ENCODE assay signal across 16 mouse cellular contexts in genomic region chr12:105983499-105983898, GRCm38 (mm10). TPM values are rescaled to one million over a fixed set of nuclear protein-coding genes. Genes with fewer than 3 reads are reported as not detected.
A peak's percentile ranks its signal among the peaks of the same experiment; 100 is the strongest.
DNase-seq lines count a peak whose midpoint lies in the region; ATAC-seq and TF ChIP-seq lines count a peak whose summit lies in the region.
"Had no signal": no experiment of that assay in that cellular context is flagged by ENCODE, and none has a peak within 500 bp of the region (broad histone marks: within the 10 kb centered on the region; RNA-seq: fewer than 3 reads in every experiment).

No protein-coding gene starts in this region.

- no peak overlapping the region for H3K9ac ChIP-seq in heart, postnatal 0 days (replicated peaks; ENCODE audit: low read depth, low read length)
- no peak overlapping the region for H3K9ac ChIP-seq in heart, embryonic 12.5 days
- no peak overlapping the region for H3K9ac ChIP-seq in lung, embryonic 14.5 days
- H3K9ac ChIP-seq: forebrain, embryonic 13.5 days; limb, embryonic 15.5 days; midbrain, embryonic 12.5 days; stomach, embryonic 15.5 days had no signal

- no peak overlapping the region for H3K4me3 ChIP-seq in heart, postnatal 0 days (ENCODE audit: low read depth, low read length)
- H3K4me3 ChIP-seq in heart, embryonic 12.5 days, result no peak overlapping the region
- no peak overlapping the region for H3K4me3 ChIP-seq in lung, embryonic 14.5 days (ENCODE audit: low read depth, low read length)
- H3K4me3 ChIP-seq: forebrain, embryonic 13.5 days; limb, embryonic 15.5 days; midbrain, embryonic 12.5 days; stomach, embryonic 15.5 days had no signal

- no peak for TF ChIP-seq POLR2A in brain, embryonic 14.5 days (IDR thresholded peaks at IDR 0.05; ENCODE audit: borderline replicate concordance, extremely low read depth, insufficient read depth, insufficient read length, poor library complexity, severe bottlenecking)

- H3K27ac ChIP-seq in heart, postnatal 0 days (ENCODE audit: low read depth), result no peak overlapping the region
- no peak overlapping the region for H3K27ac ChIP-seq in heart, embryonic 12.5 days (ENCODE audit: poor library complexity, severe bottlenecking)
- H3K27ac ChIP-seq in lung, embryonic 14.5 days (ENCODE audit: low read depth), result no peak overlapping the region
- H3K27ac ChIP-seq: forebrain, embryonic 13.5 days; limb, embryonic 15.5 days; midbrain, embryonic 12.5 days; stomach, embryonic 15.5 days had no signal

- no peak for DNase-seq in heart, postnatal 0 days (ENCODE audit: low spot score)
- no peak for DNase-seq in lung, embryonic 14.5 days
- DNase-seq in lung, postnatal 14 days, result no peak
- peak; percentile 40 for DNase-seq in ES-CJ7 (ENCODE audit: low read depth, low spot score)
- DNase-seq in brain, embryonic 14.5 days (ENCODE audit: low read depth), result no peak
- no peak for DNase-seq in spleen, adult 18-20 months
- no peak for DNase-seq in frontal cortex, adult 2 months (ENCODE audit: extremely low spot score in 1 of 2, low spot score in 1 of 2)
- DNase-seq: cerebellum, adult 18-20 months; kidney, adult 18-20 months; lung, postnatal 4 days had no signal

- no peaks in the 10 kb centered on the region for H3K36me3 ChIP-seq in heart, postnatal 0 days (replicated peaks; ENCODE audit: control insufficient read depth, insufficient read depth, low read length)
- no peaks in the 10 kb centered on the region for H3K36me3 ChIP-seq in heart, embryonic 12.5 days
- H3K36me3 ChIP-seq in lung, embryonic 14.5 days (ENCODE audit: insufficient read depth), result no peaks in the 10 kb centered on the region
- H3K36me3 ChIP-seq: limb, embryonic 15.5 days; midbrain, embryonic 12.5 days; stomach, embryonic 15.5 days had no signal

- no peaks in the 10 kb centered on the region for H3K4me1 ChIP-seq in heart, postnatal 0 days (ENCODE audit: control insufficient read depth, insufficient read depth)
- 0 out of 2 replicates have a peak, but pooled peaks cover 10% of the 10 kb centered on the region for H3K4me1 ChIP-seq in heart, embryonic 12.5 days (replicated peaks)
- H3K4me1 ChIP-seq in lung, embryonic 14.5 days (ENCODE audit: insufficient read depth), result no peaks in the 10 kb centered on the region
- H3K4me1 ChIP-seq: limb, embryonic 15.5 days; midbrain, embryonic 12.5 days; stomach, embryonic 15.5 days had no signal

- TF ChIP-seq EP300 in heart, postnatal 0 days (IDR thresholded peaks at IDR 0.05; ENCODE audit: low read depth), result no peak

- H3K27me3 ChIP-seq in heart, postnatal 0 days (ENCODE audit: control insufficient read depth, insufficient read depth, low read length), result no peaks in the 10 kb centered on the region
- H3K27me3 ChIP-seq in heart, embryonic 12.5 days (replicated peaks), result no peaks in the 10 kb centered on the region
- no peaks in the 10 kb centered on the region for H3K27me3 ChIP-seq in lung, embryonic 14.5 days (ENCODE audit: insufficient read depth, low read length)
- H3K27me3 ChIP-seq: forebrain, embryonic 13.5 days; limb, embryonic 15.5 days; midbrain, embryonic 12.5 days; stomach, embryonic 15.5 days had no signal

- TF ChIP-seq CTCF in heart, postnatal 0 days (IDR thresholded peaks at IDR 0.05; ENCODE audit: low read depth), result peak; percentile 14
- peak; percentile 54 for TF ChIP-seq CTCF in lung, embryonic 14.5 days (IDR thresholded peaks at IDR 0.05; ENCODE audit: low read depth)
- TF ChIP-seq CTCF in brain, embryonic 14.5 days (IDR thresholded peaks at IDR 0.05; ENCODE audit: borderline replicate concordance, extremely low read depth, insufficient read depth, insufficient read length), result peak; percentile 48; the same call in 1 of the 2 replicates

- ATAC-seq in heart, postnatal 0 days (ENCODE audit: insufficient read depth, low read depth), result no peak
- no peak for ATAC-seq in heart, embryonic 12.5 days (ENCODE audit: insufficient number of reproducible peaks, low FRiP score)
- no peak for ATAC-seq in lung, embryonic 14.5 days (ENCODE audit: insufficient read depth)
- ATAC-seq: forebrain, embryonic 13.5 days had no signal

- H3K9me3 ChIP-seq in heart, postnatal 0 days (replicated peaks; ENCODE audit: control insufficient read depth, low read length), result peaks cover 6% of the 10 kb centered on the region; the same call in 1 of the 2 replicates
- peaks cover 5% of the 10 kb centered on the region for H3K9me3 ChIP-seq in heart, embryonic 12.5 days (replicated peaks)
- H3K9me3 ChIP-seq in lung, embryonic 14.5 days (ENCODE audit: low read depth, low read length), result no peaks in the 10 kb centered on the region
- H3K9me3 ChIP-seq: limb, embryonic 15.5 days; stomach, embryonic 15.5 days had no signal

- 92% methylated on average over 9 of the region's 9 CpGs for WGBS in heart, postnatal 0 days
- WGBS in heart, embryonic 12.5 days, result 81% methylated on average over 9 of the region's 9 CpGs
- 89% methylated on average over 9 of the region's 9 CpGs for WGBS in lung, embryonic 14.5 days

- no peak overlapping the region for H3K4me2 ChIP-seq in heart, postnatal 0 days (ENCODE audit: low read depth, low read length)
- H3K4me2 ChIP-seq in heart, embryonic 12.5 days, result no peak overlapping the region
- no peak overlapping the region for H3K4me2 ChIP-seq in lung, embryonic 14.5 days
- H3K4me2 ChIP-seq: forebrain, embryonic 13.5 days; heart, embryonic 11.5 days; limb, embryonic 15.5 days; midbrain, embryonic 12.5 days; stomach, embryonic 15.5 days had no signal

RNA-seq across cellular contexts. Expression of gene Vrk1, which starts 26.5 kb away (rescaled TPM):
- total RNA-seq in heart, postnatal 0 days (2014; rRNA removed; ENCODE audit: low replicate concordance), result 8.0 and 19.9 TPM in 2 replicates
- 23.6 and 26.0 TPM in 2 replicates for polyA plus RNA-seq in heart, postnatal 0 days (2015; fragmentation: Nextera tagmentation; extraction: Ambion mirVana)
- 46.8 and 47.0 TPM in 2 replicates for polyA plus RNA-seq in heart, embryonic 12.5 days (2016; fragmentation: Nextera tagmentation; extraction: Ambion mirVana)
- polyA plus RNA-seq in lung, embryonic 14.5 days (2014; fragmentation: Nextera tagmentation; extraction: Ambion mirVana), result 86.2 and 86.6 TPM in 2 replicates
- 29.3 and 35.7 TPM in 2 replicates for polyA plus RNA-seq in brain, embryonic 14.5 days (2012; rRNA removed)
- 16.4 and 17.7 TPM in 2 replicates for polyA plus RNA-seq in frontal cortex, adult 2 months (2012; rRNA removed)
